Mouse (Mus musculus): ENCODE data around the gene Slc22a18. TPM values are rescaled to one million over a fixed set of nuclear protein-coding genes. Genes with fewer than 3 reads are reported as not detected.

The Slc22a18 gene
- polyA plus RNA-seq, 1 experiment: 3.3 TPM

GRCm38 (mm10) chr7:143481806-143482387, 8.4 kb downstream of the Slc22a18 start:
- 67% methylated on average over 5 of the region's 5 CpGs for WGBS
- TF ChIP-seq POLR2A (IDR thresholded peaks at IDR 0.05; ENCODE audit: borderline replicate concordance, control insufficient read depth, low read depth, low read length): no peak
- no peak for TF ChIP-seq CTCF (IDR thresholded peaks at IDR 0.05; ENCODE audit: control insufficient read depth, insufficient read depth, low read length)
- Histone ChIP-seq H3K4me3 (replicated peaks; ENCODE audit: control insufficient read depth, low read depth, low read length) (no peak overlapping the region), H3K4me1 (ENCODE audit: control insufficient read depth, insufficient read depth, low read length) (no peaks in the 10 kb centered on the region), H3K27ac (ENCODE audit: control insufficient read depth, insufficient read depth, low read depth, low read length, poor library complexity) (no peak overlapping the region)

- WGBS: 56% methylated on average over 6 of the region's 6 CpGs
- Histone ChIP-seq H3K4me1 (ENCODE audit: control insufficient read depth, insufficient read depth, low read length) (no peaks in the 10 kb centered on the region), H3K4me3 (replicated peaks; ENCODE audit: control insufficient read depth, low read depth, low read length) (no peak overlapping the region), H3K27ac (ENCODE audit: control insufficient read depth, insufficient read depth, low read depth, low read length, poor library complexity) (no peak overlapping the region)
- no peak for TF ChIP-seq CTCF (IDR thresholded peaks at IDR 0.05; ENCODE audit: control insufficient read depth, insufficient read depth, low read length)
- TF ChIP-seq POLR2A (IDR thresholded peaks at IDR 0.05; ENCODE audit: borderline replicate concordance, control insufficient read depth, low read depth, low read length): no peak
Measured at GRCm38 (mm10) chr7:143482541-143482940, 9.0 kb downstream of the Slc22a18 start.

GRCm38 (mm10) chr7:143489735-143490134, 16.2 kb downstream of the Slc22a18 start:
- TF ChIP-seq POLR2A (IDR thresholded peaks at IDR 0.05; ENCODE audit: borderline replicate concordance, control insufficient read depth, low read depth, low read length) (no peak), CTCF (IDR thresholded peaks at IDR 0.05; ENCODE audit: control insufficient read depth, insufficient read depth, low read length) (no peak)
- 85% methylated on average over 6 of the region's 6 CpGs for WGBS
- no peaks in the 10 kb centered on the region for H3K4me1 ChIP-seq (ENCODE audit: control insufficient read depth, insufficient read depth, low read length)
- H3K4me3 ChIP-seq (replicated peaks; ENCODE audit: control insufficient read depth, low read depth, low read length): no peak overlapping the region
- H3K27ac ChIP-seq (ENCODE audit: control insufficient read depth, insufficient read depth, low read depth, low read length, poor library complexity): no peak overlapping the region

DNA sequence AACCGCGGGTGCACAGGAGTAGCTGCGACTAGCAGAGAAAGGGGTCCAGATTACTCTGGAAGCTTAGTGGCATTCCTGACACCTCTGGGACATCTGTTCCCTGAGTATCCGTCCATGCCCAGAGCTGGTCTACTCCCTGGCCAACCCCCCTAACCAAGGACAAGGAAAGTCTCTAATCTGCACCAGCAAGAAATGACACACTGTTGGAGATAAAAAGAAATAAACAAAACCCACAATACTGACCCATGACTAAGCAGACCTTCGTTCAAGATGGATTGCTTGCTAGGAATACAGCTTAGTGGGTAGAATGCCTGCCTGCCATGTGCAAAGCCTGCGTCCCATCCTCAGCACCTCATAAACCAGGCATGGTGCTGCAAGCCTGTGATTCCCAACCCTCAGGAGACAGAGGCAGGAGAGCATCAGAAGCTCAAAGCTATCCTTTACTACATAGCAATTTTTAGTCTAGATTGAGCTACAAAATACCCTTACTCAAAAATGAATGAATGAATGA, 20.1 kb downstream of the Slc22a18 start:
- TF ChIP-seq POLR2A (IDR thresholded peaks at IDR 0.05; ENCODE audit: borderline replicate concordance, control insufficient read depth, low read depth, low read length) (no peak), CTCF (IDR thresholded peaks at IDR 0.05; ENCODE audit: control insufficient read depth, insufficient read depth, low read length) (no peak)
- H3K4me3 ChIP-seq (replicated peaks; ENCODE audit: control insufficient read depth, low read depth, low read length): no peak overlapping the region
- no peak overlapping the region for H3K27ac ChIP-seq (ENCODE audit: control insufficient read depth, insufficient read depth, low read depth, low read length, poor library complexity)
- 67% methylated on average over 6 of the region's 6 CpGs for WGBS
- H3K4me1 ChIP-seq (ENCODE audit: control insufficient read depth, insufficient read depth, low read length): no peaks in the 10 kb centered on the region

GRCm38 (mm10) chr7:143495104-143495961, 21.8 kb downstream of the Slc22a18 start:
- TF ChIP-seq POLR2A (IDR thresholded peaks at IDR 0.05; ENCODE audit: borderline replicate concordance, control insufficient read depth, low read depth, low read length) (no peak), CTCF (IDR thresholded peaks at IDR 0.05; ENCODE audit: control insufficient read depth, insufficient read depth, low read length) (no peak)
- 6% methylated on average over 8 of the region's 8 CpGs for WGBS

GRCm38 (mm10) chr7:143498584-143498983, 25.0 kb downstream of the Slc22a18 start:
- no peak overlapping the region for H3K27ac ChIP-seq (ENCODE audit: control insufficient read depth, insufficient read depth, low read depth, low read length, poor library complexity)
- WGBS: 87% methylated on average over 4 of the region's 4 CpGs
- no peak overlapping the region for H3K4me3 ChIP-seq (replicated peaks; ENCODE audit: control insufficient read depth, low read depth, low read length)
- peaks cover 1% of the 10 kb centered on the region; the same call in 1 of the 2 replicates for H3K4me1 ChIP-seq (ENCODE audit: control insufficient read depth, insufficient read depth, low read length)
- TF ChIP-seq POLR2A (IDR thresholded peaks at IDR 0.05; ENCODE audit: borderline replicate concordance, control insufficient read depth, low read depth, low read length) (no peak), CTCF (IDR thresholded peaks at IDR 0.05; ENCODE audit: control insufficient read depth, insufficient read depth, low read length) (no peak)

More at GRCm38 (mm10) chr7:143495104-143495961, 21.8 kb downstream of the Slc22a18 start:
- H3K4me3 ChIP-seq (replicated peaks; ENCODE audit: control insufficient read depth, low read depth, low read length): no peak overlapping the region
- H3K4me1 ChIP-seq (ENCODE audit: control insufficient read depth, insufficient read depth, low read length): no peaks in the 10 kb centered on the region
- H3K27ac ChIP-seq (ENCODE audit: control insufficient read depth, insufficient read depth, low read depth, low read length, poor library complexity): no peak overlapping the region

DNA sequence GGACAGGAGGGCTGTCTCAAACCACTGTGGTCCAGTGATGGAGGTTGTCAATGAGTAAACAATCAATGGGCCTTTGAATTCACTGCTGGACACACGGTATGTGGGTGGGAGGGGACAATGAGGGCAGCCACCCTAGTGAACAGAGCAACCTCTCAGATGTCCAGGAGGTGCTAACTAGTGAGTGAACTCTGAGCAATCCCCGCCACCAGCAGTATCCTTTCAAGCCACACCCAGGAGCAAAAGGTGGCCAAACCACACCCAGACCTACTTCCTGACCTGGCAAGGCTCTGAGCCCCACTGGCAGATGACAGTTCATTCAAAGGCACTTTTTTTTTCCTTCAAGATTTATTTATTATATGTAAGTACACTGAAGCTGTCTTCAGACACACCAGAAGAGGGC, 27.4 kb downstream of the Slc22a18 start:
- TF ChIP-seq POLR2A (IDR thresholded peaks at IDR 0.05; ENCODE audit: borderline replicate concordance, control insufficient read depth, low read depth, low read length) (no peak), CTCF (IDR thresholded peaks at IDR 0.05; ENCODE audit: control insufficient read depth, insufficient read depth, low read length) (no peak)
- Histone ChIP-seq H3K27ac (ENCODE audit: control insufficient read depth, insufficient read depth, low read depth, low read length, poor library complexity) (no peak overlapping the region), H3K4me3 (replicated peaks; ENCODE audit: control insufficient read depth, low read depth, low read length) (no peak overlapping the region), H3K4me1 (ENCODE audit: control insufficient read depth, insufficient read depth, low read length) (peaks cover 1% of the 10 kb centered on the region; the same call in 1 of the 2 replicates)
- 45% methylated on average over 2 of the region's 2 CpGs for WGBS
